Mouse (Mus musculus) heart, postnatal 36 days (tissue): ENCODE measurements around the gene Ppp1ca. TPM values are rescaled to one million over a fixed set of nuclear protein-coding genes. Genes with fewer than 3 reads are reported as not detected.
A peak's percentile ranks its signal among the peaks of the same experiment; 100 is the strongest.

Experiments used
- DNase-seq, 2 experiments: peaks; one replicate each; pipeline ENCODE4 v3.0.0; 2021 to 2022
- intact Hi-C: fragments of 180-260 bp; cut with DNase I; formaldehyde crosslinking; loops from one replicate; pipeline ENCODE4 v1.15.1; 2025
- total RNA-seq, 2 experiments: library from RNA; stranded (reverse); gene quantifications; 2 replicates each; pipeline ENCODE4 v1.2.3; 2021

The Ppp1ca gene
- total RNA-seq, 2 experiments from 2014 or later, result 326 to 332 TPM

DNA sequence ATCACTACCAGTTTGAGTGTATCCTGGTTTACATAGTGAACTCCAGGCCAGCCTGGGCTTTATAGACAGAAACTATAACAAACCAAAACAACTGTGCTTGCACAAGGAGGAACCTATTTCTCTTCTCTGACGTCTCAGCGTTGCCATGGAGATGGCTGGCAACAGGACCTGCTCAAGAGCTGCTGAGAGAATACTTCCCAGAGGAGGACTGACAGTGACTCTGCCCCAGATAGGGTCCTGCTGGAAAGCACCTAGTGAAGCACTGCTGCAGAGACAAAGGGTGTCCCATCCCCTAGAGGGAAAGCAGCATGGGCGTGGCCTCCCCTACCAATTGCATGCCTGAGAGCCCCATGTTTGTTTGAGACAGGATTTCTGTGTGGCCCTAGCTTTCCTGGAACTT, 10.0 kb upstream of the Ppp1ca start:
- intact Hi-C loops, result no loop called here
- peak in 1 of 2 experiments; percentile 57 for DNase-seq

DNA sequence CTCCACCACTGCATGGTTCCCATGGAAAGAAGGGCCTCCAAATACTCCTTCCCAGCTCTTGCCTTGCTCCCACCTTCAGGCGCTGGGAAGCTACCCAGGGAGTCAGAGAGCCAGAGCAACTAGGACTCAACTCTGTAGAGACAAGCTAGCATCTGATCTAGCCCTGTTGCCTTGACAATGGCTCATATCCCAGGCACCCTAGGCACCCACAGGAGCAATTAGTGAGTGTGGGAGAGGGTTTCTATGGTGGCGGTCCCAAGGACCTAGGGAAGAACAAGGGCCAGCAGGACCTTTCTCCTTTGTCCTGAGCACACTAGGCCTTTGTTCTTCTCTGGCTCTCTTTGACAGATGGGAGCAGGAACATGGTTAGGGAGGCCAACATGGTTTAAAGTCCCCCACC, 8.2 kb upstream of the Ppp1ca start:
- intact Hi-C loops, result no loop called here

DNA sequence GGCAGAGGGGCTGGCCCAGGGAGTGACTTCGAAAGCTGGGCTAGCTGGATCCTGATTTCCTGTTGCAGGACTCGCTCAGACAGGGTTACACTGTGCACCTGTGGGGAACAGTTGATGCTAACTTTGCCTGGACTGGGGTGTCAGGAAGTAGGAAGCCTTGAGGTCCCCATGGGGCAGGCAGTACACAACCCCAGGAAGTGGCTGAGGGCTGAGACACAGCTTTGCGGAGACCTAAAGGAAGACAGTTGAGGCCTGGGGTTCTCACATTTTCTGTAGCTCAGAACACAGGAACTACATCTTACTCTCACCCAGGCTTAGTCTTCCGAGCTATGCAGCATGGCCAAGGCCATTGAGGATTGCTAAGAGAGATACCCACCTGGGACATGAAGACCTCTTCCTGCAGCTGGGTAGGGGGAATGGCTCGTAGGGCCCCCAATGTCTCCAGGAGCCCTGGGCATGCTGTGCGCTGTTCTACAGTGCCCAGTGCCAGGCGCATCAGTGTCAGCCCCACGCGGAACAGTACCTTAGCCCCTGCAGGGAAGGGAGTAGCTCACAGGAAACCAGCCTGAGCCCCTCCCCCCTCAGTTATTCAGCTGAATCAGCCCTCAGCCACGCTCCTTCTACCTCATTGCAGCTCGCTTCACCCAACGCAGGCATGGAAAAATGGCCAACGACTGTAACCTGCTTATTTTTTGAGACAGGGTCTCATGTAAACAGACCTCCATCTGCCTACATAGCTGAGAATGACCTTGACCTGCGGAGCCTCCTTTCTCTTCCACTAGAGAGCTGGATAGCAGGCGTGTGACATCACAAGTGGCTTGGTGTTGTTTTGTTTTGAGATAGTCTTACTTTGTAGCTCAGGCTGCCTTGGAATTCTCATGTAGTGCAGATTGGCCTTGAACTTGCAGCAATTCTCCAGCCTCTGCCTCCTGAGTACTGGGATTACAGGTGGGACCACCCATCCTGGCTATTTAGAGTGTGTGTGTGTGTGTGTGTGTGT, 6.6 kb upstream of the Ppp1ca start:
- no peak for DNase-seq

More for the DNA sequence above, 8.2 kb upstream of the Ppp1ca start:
- DNase-seq, result no peak

DNA sequence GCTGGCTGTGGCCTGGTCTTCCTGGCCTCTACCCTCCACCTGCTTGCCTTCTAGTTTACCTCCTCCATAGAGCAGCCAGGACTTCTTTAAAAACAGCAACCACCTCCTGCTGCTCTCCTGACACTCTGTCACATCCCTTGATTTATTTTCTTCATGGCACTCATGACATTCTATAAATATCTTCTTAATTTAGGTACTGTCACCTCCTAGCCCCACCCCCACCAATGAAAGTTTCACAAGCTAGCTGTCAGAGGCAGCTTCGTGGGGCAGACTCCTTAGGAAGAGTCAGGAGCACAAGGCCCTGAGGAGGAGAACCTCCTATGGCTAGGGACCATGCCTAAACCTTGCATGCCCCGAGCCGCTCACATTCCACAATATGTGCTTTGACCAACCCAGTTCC, 4.6 kb upstream of the Ppp1ca start:
- intact Hi-C loops, result no loop called here
- no peak for DNase-seq

More for the DNA sequence above, 6.6 kb upstream of the Ppp1ca start:
- intact Hi-C loops, result no loop called here

DNA sequence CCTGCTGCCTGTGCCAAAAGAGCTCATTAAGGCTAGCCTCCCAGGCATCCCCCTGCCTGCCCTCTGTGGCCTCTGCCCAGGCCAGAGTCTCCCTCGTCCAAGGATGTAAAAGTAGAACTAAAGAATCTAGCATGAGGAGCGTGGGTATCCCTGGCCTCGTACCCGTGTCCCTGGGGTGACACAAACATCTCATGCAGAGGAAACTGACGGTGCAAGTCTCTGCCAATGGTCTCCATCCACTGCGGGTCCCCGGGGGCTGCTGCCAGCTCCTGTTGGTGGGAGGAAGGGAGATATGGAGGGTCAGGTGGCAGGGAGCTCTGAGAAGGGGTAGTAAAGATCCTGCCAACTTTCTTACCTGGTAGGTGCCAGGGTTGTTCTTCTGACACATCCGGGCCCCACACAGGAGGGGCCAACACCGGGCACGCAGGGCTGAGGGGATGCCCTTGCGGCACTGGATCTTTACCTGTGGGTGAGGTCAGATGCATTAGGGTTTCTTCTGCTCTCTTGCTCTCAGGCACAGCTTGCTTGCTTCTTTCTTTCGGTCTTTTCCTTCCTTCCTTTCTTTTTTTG, 2.7 kb upstream of the Ppp1ca start:
- intact Hi-C loops, result no loop called here
- no peak for DNase-seq

DNA sequence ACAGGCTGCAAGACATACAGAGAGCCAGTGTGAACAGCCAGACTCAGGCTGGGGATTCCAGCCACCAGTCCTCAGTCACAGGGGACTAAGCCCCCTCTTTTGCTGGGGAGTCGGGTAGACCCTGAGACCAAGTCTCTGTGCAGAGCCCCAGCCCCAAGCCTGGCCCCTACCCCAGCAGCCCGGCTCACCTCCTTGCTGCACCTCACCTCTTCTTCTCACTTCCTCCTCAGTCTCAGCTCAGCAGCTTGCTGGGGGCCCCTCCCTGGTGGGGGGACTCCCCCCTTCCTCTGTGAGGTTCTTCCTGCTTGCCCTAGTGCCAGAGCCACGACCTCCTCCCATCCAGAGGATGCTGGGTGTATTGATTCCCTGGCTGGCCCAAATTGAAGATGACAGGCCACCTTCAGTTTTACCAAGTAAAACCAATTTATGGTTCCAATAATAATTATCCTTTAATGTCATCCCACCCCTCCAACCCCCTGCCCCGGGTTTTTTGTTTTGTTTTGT, 982 bp upstream of the Ppp1ca start, which contains the start of gene Tbc1d10c:
Tbc1d10c (minus strand) TSS at position 454 of the 504 bp plus-strand sequence.
- no peak for DNase-seq
- intact Hi-C loops, result loop anchor here (1.0 kb wide), 1 partner anchor 22 kb away; no protein-coding TSS in a partner anchor

DNA sequence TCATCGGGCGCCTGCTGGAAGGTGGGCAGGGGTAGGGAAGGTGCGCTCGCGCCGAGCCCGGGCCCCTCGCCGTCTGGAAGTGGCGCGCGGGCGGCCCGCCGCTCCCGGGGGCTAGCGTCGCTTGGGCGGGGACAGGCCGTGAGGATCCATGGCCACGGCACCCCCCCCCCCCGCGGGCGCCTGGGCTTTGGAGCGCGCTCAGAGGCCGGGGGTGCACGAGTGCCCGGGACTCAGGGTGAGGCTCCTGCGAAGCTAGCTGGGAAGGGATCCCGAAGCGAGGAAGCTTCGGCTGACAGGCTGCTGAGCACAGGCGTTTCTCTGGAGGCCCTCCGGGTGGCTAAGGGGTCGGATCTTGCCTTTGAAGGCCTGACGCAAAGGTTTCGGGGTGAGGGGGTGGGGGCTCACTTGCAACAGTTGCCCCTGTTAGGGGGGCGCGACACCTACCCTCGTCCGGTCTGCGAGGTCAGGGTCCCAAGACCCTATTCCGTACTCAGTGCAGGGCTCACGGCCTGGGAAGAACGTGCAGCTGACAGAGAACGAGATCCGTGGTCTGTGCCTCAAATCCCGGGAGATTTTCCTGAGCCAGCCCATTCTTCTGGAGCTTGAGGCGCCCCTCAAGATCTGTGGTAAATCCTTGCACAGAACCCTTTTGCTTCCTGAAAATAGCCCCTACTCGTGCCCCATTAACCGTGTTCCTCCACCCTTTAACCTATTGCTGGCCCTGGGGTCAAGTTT, 553 bp downstream of the Ppp1ca start:
- no peak for DNase-seq
- intact Hi-C loops, result loop anchor here (1.0 kb wide), 1 partner anchor 43 kb away; no protein-coding TSS in a partner anchor

DNA sequence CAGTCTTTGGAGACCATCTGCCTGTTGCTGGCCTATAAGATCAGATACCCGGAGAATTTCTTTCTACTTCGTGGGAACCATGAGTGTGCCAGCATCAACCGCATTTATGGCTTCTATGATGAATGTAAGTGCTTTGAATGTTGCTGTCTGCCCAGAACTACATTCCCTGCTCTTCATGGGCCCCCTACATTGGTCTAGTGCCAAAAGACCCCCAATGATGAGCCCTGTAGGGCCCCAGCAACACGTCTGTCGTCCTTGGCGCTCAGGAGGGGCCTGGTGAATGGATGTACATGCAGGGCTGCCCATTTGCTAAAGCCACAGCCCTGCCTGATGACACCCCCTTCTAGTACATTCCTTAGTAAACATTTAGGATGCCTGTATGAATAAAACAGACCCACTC, 1.3 kb downstream of the Ppp1ca start:
- intact Hi-C loops, result no loop called here
- no peak for DNase-seq

DNA sequence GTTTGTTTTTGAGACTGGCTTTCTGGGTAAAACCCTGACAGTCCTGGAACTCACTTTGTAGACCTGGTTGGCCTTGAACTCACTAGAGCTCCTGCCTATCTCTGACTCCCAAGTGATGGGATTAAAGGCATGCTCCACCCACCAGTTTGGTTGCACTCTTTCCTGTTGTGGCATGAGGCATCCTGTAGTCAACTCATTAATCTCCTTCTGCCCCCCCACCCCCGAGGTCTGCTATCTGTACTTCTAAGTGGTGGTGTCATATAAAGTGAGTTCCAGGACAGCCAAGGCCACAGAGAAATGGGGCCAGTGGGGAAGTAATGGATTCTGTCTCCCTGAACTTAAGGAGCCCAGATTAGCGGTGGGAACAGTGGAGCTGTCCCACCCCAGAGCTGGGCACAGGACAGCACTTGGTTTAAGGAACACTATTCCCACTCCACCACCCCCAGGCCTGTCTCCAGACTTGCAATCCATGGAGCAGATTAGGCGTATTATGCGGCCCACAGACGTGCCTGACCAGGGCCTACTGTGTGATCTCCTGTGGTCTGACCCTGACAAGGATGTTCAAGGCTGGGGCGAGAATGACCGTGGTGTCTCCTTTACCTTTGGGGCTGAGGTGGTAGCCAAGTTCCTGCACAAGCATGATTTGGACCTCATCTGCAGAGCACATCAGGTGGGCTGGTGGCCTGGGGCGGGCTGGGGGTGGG, 2.3 kb downstream of the Ppp1ca start:
- intact Hi-C loops, result no loop called here
- no peak for DNase-seq

DNA sequence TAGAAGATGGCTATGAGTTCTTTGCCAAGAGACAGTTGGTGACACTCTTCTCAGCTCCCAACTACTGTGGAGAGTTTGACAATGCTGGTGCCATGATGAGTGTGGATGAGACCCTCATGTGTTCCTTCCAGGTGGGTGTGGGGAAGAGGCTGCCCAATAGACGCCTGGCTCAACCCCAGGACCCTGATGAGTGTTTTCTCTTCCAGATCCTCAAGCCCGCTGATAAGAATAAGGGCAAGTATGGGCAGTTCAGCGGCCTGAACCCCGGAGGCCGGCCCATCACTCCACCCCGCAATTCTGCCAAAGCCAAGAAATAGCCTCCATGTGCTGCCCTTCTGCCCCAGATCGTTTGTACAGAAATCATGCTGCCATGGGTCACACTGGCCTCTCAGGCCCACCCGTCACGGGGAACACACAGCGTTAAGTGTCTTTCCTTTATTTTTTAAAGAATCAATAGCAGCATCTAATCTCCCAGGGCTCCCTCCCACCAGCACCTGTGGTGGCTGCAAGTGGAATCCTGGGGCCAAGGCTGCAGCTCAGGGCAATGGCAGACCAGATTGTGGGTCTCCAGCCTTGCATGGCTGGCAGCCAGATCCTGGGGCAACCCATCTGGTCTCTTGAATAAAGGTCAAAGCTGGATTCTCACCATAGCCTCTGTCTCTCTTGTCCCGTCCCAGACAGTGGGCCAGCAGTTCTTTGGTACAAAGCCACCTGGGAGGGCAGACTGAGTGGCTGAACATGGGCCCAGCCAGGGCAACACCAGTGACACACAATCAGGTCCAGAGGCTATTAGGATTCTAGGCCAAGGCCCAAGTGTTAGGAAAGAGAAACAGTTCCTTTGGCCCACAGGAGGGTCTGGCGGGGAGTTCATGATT, 3.1 kb downstream of the Ppp1ca start:
- DNase-seq, result no peak
- intact Hi-C loops, result no loop called here

DNA sequence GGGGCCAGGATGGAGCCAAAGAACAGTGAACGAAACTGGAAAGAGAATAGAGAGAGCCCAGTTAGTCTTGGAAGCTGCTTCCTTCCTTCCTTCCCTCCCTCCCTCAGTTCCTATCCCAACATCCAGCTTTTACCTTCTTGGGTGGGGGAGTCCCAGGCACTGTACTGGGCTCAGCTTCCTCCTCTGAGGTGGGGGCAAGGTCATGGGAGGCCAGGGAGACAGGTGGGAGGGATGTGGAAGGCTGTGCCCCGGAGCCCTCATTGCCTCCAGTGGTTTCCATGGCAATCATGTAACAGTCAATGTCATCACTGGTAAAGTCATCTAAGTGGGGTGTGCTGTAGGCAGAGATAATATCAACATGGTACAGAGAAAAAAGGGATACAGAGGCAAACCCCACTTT, 4.2 kb downstream of the Ppp1ca start:
- no peak for DNase-seq
- intact Hi-C loops, result no loop called here

DNA sequence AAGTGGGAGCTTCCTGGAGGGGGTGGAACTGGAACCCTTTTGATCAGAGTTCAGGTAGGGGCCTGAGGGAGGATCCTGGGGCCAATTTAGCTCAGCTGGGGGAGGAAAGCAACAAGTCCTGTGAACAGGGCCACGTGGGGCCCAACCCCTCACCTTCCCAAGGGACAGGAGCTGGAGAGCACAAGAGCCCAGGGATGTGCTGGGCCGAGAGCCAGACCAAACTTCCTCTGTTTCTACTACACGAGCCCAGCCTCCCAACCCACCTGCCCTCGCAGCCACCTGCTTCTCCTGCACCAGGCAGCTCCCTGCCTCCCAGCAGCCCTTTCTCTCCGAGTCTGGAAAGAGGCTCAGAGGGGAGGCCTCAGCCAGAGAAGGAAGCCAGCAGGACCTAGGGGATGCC, 4.7 kb downstream of the Ppp1ca start:
- DNase-seq, result no peak
- intact Hi-C loops, result no loop called here

DNA sequence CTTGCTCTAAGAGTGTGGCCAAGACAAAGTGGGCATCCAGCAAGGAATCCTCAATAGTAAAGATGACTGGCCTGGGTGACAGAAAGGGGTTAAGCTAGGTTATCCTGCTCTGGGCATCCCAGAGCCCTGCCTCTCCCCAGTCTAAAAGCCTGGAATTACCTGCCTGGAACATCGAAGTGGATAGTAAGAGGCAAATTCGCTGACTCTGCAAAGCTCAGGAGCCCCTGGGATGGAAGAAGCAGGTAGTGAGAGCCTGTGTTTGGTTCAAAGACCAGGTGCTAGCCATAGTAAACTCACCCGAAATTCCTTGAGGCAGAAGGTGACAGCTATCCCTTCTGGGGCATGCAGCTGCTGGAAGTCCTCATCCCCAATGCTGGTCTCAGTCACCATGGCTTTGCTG, 5.3 kb downstream of the Ppp1ca start:
- intact Hi-C loops, result no loop called here
- DNase-seq, result no peak

DNA sequence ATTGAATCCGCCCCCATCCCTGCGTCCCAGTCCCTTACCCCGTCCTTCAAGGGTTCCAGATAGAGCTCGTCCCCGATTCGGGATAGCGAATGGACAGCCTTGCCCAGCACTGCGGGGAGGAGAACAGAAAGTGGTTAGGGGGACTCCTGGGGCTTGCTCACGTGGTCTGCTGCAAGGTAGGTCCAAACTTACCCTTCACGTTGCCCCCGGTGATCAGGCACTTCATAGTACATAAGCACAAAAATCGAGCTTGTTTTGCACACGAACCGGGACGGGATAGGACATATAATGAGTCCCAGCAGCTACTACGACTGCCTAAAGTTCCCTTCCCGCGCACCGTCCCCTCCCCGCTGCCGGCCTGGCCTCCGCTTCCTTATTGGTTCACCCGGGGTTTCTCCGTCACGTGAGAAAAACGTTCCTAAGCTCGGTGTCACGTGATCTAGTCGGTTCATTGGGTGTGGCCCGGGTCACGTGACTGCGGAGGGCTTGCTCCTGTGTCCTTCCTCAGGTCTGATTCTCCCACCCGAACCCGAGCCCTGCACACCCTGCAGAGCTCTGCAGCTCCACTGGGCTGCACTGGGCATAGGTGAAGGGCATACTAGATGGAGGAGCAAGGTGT, 9.5 kb downstream of the Ppp1ca start, which contains the start of gene Rad9a:
Rad9a (minus strand) TSS at position 372 of the 619 bp plus-strand sequence.
- DNase-seq, result peak; percentile 91 to 94
- intact Hi-C loops, result no loop called here

DNA sequence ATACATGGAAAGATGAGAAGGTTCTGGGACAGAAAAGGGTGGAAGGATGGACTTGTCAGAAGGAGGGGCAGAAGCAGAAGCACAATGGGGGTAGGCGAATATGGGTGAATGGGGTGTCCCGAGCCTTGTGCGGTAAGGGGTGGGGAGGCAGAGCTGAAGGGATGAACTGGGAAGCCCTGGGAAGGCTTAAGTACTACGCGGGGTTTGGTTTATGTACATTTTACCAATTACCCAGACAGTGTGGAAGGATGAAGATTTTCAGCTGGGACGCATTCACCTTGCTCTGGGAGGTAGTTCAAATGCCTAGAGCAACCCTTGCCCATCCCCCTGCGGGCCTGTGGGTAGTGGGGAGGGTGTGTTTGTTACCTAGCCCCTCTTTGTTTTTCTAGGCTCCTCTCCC, 10.3 kb downstream of the Ppp1ca start:
- intact Hi-C loops, result loop anchor here (2.0 kb wide), 1 partner anchor 103 kb away; the partner anchor contains the start of gene Pitpnm1
- no peak for DNase-seq

DNA sequence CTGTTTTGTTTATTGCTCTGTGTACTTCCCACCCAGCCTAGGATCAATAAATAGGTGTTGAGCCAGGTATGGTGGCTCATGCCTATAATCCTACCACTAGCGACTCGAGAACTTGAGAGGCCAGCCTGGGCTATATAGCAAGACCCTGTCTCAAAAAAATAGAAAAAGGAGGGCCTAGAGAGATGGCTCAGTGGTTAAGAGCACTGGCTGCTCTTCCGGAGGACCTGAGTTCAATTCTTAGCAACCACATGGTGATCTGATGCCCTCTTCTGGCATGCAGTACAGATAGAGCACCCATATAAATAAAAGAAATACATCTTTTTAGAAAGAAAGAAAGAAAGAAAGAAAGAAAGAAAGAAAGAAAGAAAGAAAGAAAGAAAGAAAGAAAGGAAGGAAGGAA, 11.3 kb downstream of the Ppp1ca start:
- intact Hi-C loops, result loop anchor here (2.0 kb wide), 1 partner anchor 104 kb away; the partner anchor contains the start of gene Pitpnm1
- no peak for DNase-seq

DNA sequence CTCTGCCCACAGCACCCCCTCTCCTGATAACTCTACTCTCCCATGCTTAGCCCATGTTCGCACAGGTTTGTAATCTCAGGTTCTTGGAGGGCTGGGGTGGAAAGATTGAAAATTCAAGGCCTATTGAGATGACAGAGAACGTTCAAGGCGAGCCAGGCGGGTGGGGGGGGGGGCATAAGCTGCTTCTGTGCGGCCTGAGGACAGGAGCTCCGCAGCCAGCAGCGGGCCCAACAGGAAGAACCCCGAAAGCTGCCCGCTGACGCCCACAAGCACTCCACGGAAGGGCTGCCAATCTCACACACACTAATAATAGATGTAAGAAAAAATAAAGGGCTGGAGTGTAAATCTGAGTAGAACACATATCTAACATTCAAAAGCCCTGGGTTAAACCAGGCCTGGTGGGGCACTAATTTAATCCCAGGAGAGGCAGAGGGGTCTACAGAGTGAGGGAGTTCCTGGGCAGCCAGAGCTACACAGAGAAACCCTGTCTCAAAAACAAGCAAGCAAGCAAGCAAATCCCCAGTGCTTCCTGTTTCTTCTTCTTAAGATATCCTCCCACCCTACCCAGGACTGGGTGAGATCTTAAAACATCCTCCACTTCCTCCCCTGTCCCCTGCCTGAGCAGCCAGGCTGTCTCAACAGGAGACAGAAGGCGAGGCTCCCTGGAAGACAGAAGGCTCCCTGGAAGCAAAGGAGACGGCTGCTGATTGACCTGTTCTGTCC, 11.9 kb downstream of the Ppp1ca start:
- no peak for DNase-seq
- intact Hi-C loops, result loop anchor here (2.0 kb wide), 1 partner anchor 105 kb away; the partner anchor contains the start of gene Pitpnm1

DNA sequence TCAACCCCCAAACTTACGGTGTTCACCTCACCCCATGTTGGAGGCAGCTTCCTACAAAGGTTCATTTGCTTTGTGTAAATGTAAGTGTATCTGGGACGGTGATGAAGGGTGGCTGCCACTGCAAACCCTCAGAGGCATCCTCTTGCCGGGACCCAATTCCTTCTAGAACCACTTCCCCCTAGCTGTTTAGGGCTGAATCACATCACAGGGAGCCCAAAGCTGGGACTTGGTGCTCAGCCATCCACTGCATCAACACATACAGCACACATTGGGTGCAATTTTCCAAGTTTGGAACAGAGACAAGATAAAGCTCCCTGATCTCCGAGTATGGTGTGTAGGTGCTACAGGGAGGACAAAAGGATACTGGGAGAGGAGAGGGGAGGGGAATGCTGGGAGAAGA, 13.0 kb downstream of the Ppp1ca start:
- intact Hi-C loops, result loop anchor here (5.0 kb wide), 2 partner anchors 37 to 102 kb away; partner anchors contain the start of gene Grk2
- no peak for DNase-seq
